Mouse (Mus musculus) skeletal muscle tissue, adult 2 months (tissue): ENCODE measurements around the gene Pdxk.
"Not testable (repeated sequence)": the region's sequence is repeated elsewhere in the genome, so short reads cannot be mapped to it uniquely, and the experiment has no call there.

Experiments used
- DNase-seq: peaks from one replicate; pipeline ENCODE4 v3.0.0-alpha.2; 2012; ENCODE audit warnings: low read depth, low spot score

Pdxk gene

DNA sequence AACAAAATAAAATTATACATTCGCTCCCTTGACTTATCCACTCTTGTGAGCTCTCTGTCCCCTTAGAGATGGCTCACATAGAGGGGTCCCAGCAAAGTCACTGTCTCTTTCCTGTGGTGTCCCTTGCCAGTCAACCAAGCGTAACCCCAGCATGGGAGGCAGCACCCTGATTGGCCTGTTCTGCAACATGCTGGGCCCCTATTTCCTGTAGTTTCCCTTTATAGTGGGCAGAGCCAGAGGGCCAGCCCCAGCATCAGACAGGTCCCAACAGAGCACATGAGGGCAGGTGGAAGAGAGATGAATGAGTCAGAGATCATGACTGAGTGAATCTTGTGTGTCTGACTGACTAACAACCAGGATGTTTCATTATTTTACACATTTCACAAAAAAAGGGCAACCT is 43.8 kb downstream of the Pdxk start:
- no peak for DNase-seq

DNA sequence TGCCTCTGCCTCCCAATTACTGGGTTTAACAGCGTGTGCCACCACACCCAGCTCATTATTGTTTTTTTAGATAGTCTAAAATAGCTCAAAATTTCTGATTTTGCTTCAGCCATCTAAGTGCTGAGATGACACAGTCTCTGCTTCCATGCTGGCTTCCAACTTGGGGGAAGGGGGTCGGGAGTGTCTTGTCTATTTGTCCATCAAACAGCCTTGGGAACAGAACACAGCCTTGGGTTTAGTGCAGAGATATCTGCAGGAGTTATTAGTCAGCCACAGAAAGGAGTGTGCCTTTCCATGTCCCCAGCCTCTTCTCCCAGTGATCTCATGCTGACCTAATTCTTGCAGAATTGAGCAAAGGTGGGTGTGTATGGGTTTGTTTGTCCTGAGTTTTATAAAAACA is 46.0 kb downstream of the Pdxk start:
- DNase-seq: no peak

DNA sequence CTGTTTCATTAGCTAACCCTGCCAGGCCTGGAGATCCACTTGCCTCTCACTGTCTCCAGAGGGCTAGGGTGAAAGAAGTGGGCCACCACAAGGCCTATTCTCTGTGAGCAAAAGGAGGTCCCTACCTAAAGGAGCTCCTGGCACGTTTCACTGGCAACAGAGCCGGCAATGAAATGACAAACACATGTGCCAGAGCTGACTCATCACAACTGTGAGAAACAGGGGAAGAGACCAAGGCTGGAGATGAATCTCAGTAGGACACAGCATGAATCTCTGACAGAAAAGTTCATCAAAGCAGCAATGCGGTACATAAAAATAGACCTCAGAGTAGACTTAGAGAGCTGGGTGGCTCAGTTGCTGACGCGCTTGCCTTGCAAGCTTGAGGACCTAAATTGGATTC is 46.9 kb downstream of the Pdxk start:
- no peak for DNase-seq

DNA sequence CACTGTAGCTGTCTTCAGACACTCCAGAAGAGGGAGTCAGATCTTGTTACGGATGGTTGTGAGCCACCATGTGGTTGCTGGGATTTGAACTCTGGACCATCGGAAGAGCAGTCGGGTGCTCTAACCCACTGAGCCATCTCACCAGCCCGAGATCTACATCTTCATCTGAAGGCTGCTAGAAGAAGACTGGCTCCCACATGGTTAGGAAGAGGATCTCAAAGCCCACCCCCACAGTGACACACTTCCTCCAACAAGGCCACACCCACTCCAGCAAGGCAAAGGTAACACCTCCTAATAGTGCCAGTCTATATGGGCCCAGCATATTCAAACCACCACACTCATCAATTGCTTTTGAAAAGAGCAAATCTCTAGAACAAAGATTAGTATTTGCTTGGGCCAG is 49.8 kb downstream of the Pdxk start:
- not testable (repeated sequence) for DNase-seq

DNA sequence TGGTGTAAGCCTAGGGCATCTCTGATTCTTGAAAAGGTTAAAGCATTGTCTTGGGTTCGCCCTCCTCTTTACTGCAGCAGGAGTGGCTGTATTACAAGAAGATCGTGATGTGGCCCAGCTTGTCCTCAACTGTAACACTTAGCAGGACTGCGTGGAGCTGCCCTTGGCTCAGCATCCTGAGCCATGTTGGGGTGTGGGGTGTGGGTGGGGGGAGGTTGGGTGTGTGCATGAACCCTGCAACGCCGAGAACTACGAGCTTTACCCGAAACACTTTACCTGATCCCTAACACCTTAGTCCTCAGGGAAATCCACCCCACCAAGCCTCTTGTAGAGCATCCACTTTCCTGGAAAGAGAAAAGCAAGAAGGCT is 51.6 kb downstream of the Pdxk start:
- DNase-seq: no peak

DNA sequence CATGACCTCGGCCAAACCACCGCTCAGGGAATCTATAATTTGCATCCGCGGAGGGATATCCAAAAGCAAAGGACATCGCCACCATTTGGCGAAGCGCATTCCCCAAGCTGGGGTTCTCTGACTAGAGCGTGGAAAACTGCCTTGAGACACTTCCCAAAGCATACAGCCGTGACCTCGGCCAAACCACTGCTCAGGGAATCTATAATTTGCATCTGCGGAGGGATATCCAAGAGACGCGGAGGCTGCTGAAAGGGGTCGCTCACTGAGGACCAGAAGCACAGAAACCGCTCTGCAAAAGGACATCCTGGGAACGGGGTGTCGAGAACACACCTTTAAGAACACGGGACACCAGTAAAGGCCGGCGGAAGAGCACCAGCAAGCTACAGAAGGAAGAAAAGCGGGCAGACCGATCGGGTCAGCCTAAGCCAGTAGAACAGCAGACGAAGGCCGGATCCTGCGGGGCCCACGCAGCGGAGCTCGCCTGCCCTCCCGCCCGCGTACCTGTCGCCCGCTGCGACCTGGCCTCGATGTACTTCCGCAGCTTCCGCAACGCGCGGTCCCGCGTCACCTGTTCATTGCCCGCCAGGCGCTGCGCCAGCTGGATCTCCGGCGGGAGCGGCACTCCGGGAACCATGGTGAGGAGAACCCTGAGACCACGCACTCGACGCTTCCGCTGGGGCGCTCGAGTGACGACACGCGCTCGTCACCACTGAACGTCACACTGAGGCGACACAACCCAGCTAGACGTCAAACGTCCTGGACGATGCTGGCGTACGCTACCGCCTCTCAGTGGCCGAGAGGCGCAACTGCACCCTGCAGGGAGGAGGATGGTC is 52.2 kb downstream of the Pdxk start, which contains the start of gene Rrp1:
Gene Rrp1 (minus strand): TSS at position 725 of the 833 bp plus-strand sequence.
- peak; percentile 90 for DNase-seq

DNA sequence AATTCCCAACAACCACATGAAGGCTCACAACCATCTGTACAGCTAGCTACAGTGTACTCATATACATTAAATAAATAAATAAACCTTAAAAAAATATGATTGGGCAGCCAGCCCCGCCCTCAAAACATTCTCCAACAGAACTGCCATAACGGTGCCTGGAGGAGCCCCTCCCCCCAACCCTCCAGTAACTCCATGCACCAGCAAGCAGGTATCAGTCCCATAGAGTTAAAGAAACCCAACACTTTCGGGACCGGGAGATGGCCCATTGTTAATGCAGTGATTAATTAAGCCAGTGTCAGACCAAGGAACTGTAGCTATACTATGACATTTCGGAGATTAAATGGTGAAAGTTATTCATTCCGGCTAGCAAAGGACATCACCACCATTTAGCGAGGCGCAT is 52.9 kb downstream of the Pdxk start:
- no peak for DNase-seq

DNA sequence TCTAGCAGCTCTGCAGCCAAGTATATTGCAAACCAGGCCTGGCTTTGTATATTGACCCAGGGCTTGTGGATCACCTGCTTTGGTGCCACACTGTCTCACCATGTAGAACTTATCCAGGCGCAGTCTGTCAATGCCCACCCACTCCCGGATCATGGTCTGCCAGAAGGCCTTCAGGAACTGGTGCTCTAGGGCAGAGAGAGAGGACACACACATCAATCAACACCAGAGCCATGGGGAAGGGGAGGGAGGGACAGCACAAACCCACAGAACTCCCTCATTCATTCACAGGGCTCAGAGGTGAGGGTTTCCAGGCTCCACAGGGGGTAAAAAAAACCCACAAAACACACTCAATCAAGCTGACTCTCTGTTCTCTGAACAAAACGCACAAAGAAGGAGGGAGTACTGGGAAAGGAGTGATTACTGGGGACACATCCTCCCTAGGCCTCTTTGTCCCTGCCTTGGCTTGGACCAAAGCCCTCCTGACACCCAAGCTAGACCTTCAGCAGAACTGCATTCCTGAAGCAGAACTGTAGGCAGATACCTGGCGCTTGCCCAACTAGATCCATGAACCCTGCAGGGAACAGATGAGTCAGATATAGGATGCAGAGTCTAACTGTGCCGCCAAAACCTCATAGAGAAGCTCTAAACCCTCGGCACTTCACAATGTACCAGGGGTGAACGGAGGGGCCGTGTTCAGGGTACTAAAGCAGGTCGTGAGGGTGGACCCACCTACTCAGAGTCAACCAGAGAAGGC is 55.6 kb downstream of the Pdxk start:
- no peak for DNase-seq

DNA sequence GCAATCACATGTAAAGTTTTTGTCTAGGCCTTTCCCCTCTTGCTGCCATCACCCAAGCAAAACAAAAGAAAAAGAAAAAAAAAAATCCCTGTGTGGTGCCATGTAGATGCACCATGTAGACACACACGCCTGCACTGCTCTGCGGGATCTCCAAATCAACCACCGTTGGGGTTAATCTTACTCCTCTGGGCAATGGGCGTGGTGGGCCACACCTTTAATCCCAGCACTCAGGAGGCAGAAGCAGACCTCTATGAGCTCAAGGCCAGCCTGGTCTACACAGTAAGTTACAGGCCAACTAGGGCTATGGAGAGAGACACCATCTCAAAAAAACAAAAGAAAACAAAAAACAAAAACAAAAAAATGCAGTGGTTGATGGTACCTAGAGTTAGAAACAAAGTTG is 57.6 kb downstream of the Pdxk start:
- DNase-seq: no peak

DNA sequence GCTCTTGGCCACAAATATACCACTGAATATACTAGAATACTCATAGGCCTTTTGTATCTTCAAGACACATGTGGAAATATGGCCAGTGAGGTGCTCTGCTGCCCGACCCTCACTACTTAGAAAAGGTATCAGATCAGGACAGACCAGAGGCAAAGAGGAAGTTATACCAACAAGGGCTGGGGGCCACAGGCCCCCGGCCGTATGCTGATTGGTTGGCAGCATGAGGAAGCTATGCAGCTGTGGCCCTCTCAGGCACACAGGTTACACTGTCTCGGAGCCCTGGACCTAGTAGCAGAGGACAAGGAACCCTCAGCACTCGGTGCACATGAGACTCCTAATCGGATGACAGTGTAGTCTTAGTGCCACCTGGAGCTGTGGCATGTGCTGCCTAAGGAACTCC is 58.6 kb downstream of the Pdxk start:
- no peak for DNase-seq

DNA sequence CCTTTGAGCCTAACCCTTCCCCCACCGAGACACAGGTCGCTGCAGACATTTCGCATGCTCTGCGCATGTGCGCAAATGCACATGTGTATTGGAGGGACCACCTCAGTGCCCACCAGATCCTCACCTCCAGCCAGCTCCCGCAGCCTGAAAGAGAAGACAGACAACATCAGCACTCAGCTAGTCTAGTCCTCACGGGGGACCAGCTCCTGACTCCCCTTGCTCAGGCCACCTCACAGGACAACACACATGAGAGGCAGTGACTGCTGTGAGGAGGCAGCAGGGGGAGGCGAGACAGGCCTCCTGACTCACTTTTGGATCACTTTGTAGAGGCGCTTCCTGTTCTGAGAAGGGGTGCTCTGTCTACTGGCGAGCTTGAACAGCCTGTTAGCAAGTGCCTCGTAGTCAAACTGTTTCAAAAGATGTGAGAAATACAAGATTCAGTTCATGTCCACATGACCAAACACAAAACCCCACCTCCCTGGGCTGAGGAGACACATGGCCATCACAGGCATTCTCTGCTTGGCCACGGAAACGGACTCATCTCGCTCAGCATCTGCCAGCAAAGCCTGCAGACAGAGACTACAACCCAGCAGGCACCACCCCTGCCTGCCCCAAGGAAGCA is 62.4 kb downstream of the Pdxk start:
- DNase-seq: no peak

DNA sequence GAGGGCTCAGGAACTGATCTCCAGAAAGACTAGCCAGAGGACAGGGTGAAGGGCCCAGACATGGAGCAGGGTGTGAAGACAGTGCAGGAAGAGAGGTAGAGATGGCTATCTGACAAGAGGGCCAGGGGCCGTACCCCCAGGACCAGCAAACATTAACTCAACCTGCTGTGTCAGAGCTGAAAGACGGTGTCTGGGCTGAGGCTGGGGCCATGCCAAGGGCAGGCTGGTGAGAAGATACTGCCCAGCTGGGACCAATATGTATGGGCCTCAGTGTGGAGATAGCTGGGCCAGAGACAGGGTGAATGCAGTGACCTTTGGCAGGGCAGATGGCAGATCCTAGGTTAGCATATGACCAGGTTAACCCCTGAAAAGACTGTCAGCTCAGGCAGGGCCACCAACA is 63.6 kb downstream of the Pdxk start:
- no peak for DNase-seq

DNA sequence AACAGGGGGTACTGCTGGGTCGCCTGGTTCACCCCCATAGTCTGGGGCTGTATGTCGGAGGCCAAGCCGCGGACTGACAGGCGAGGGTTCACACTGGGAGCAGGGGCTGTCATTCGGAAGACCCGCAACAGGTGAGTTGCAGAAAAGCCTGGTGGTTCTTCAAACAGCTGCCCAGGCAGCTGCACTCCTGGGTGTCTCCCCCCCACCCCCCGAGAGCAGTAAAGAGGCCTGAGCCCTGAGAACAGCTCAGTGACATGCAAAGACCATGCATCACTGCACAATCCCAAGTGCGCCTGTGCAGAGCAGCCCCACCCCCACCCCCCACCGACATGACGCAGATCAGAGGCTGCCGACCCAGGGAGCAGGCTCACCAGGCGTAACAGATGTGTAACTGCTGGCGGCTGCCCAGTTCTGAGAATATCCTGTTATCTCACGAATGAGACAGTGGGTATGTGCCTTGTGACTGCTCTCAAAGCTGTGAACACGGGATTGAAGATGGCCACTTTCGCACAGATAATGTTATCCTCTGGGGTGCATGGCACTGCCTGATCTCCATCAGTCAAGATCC is 65.6 kb downstream of the Pdxk start:
- DNase-seq: no peak

DNA sequence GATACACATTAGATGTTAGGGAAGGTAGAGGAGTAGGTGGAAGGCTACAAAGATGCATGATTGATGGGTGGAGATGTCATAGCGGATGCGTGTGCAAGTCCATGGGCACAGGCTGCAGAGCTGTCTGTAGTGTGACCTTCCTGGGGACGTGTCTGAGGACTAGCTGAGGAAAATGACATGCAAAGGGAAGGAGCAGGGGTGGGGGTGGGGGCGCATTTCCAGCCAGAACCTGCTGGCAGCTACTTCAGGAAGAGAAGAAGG is 68.2 kb downstream of the Pdxk start:
- no peak for DNase-seq

DNA sequence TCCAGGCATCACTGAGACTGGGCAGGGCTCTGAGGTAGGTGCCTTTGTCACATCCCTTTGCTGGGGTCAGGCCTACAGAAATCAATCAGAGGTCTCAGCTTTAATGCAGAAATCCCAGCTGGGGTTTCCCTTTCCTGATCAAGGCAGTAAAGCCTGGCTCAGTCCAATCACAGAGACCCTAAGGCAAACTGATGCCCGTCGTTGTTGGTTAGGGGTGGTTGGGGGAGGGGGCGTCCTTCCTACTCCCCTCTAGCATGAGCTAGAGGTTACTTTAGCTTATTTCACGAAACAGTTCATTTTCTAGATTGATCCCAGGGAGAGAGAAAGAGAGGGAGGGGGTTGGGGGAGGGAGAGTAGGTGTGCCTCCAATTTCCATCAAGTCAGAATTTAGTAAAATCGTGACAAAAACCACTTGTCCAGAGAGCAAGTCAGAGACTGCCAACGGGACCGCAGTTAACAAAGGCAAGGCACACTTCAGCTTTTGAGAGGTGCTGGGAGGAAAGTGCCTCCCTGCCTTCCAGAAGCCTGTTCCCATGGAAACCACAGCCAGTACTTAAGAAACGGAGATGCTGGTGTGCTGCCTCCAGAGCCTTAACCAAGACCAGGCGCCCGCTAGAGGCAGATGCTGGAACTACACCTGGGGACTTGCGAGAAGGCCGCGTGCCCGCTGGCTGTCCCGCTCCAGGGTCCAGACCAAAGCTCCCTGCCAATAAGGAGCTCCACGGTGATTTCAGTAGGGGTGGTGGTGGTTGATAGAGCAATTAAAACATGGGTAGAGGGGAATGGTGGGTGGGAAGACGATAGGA is 68.8 kb downstream of the Pdxk start:
- peak; percentile 78 for DNase-seq

DNA sequence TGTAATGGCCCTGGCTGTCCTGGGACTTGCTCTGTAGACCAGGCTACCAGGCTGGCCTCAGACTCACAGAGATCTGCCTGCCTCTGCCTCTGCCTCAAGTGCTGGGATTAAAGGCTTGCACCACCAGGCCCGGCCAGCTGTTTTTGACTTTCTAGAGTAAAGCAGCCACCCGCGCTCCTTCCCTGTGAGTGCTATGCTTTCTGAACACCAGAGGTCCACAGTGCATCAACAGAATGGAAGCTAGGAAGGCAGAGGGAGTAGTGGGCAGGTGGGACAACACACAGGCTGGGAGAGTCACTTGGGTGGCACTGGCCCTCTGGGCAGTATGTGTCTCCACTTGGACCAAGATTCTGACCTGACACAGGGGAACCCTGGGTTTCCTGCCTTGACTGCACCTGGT is 69.4 kb downstream of the Pdxk start:
- no peak for DNase-seq

DNA sequence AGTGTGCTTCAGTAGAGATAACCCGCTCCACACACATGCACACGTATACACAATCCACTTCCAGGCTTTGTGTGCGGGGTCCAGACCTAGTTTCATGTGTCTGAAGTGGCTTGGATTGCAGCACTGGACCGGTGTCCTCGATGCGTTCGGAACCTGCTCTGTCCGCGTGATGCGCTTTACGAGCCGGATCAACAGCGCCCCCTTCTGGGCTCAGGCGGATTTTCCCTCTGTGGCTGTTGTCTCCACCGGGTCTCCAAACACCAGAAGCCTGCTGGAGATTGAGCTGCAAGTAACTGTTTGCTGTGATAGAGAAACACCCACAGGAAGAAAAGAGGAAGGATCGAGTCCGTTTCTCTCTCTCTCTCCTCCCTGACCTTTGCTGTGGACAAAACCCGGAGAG is 72.7 kb downstream of the Pdxk start:
- peak; percentile 64 for DNase-seq

DNA sequence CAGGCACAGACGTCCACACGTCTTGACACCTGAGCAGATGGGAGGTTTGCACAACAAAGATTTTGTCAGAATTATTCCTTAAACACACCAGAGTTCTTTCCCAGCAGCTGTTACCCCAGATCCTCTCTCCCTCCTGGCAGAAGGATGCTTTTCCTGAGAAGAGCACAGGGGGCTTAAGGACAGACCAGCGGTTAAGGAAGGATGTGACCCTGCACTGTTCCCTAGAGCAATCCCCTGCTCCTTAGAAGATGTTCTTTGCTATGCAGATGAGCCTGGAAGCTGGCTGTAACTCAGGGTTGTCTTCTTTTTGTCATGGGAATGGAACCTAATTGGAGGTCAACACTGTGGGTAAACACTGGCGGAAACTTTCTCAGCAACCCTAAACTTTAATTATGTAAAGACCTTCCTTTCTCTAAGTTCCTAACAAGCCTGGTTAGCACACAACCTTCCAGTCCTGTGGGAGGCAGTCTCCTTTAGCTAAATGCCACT is 73.7 kb downstream of the Pdxk start:
- no peak for DNase-seq

DNA sequence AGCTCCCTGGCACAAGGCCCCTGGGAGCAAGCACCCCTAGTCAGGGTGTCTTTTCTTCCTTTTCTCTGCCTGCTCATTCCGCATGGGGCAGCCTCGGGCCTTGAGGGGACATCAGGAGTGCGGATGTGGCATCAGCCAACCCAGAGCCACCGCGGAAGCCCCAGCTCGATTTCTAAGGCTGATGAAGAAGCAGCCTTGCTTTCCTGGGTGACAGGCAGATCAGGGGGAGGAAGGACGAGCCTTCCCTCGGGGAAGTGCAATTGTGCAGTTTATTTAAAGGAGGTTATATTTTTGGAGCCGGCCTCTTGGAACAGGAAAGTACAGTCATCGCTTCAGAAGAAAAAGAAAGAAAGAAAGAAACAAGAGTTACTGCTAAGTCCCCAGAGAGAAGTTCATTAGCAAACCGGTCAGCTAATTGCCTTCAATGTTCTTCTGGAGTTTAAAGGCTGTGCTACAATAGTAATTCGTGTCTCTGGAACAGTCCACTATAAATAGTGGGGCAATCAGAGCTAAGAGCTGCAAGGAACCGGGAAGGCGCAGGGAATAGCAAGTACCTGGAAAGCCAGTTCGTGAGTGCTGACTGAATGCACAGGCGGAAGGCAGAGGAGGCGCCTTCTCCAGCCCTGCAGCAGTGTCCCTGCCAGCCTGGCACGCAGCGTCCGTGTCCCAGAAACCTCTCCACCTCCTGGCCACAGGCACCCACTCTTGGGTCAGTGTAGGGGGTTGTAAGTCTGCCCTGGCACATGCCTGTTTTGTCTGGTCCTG is 76.4 kb downstream of the Pdxk start:
- DNase-seq: no peak
